Mouse (Mus musculus) pancreas, adult 10 weeks (tissue): ENCODE results near the gene Gm26558. TPM values are rescaled to one million over a fixed set of nuclear protein-coding genes. Genes with fewer than 3 reads are reported as not detected.

Source experiments
- polyA plus RNA-seq: library from polyadenylated mRNA; stranded (reverse); fragments of 350-450 nt; fragmentation: Illumina TruSeq; extraction: RNeasy Lipid Tissue Mini Kit (QIAGEN cat#74804); gene quantifications from one replicate; pipeline ENCODE4 v1.2.3, GENCODE M21; 2015; ENCODE audit warnings: low read depth, low replicate concordance; ENCODE audit not compliant: insufficient read depth

Gm26558 gene
- not detected for polyA plus RNA-seq

DNA sequence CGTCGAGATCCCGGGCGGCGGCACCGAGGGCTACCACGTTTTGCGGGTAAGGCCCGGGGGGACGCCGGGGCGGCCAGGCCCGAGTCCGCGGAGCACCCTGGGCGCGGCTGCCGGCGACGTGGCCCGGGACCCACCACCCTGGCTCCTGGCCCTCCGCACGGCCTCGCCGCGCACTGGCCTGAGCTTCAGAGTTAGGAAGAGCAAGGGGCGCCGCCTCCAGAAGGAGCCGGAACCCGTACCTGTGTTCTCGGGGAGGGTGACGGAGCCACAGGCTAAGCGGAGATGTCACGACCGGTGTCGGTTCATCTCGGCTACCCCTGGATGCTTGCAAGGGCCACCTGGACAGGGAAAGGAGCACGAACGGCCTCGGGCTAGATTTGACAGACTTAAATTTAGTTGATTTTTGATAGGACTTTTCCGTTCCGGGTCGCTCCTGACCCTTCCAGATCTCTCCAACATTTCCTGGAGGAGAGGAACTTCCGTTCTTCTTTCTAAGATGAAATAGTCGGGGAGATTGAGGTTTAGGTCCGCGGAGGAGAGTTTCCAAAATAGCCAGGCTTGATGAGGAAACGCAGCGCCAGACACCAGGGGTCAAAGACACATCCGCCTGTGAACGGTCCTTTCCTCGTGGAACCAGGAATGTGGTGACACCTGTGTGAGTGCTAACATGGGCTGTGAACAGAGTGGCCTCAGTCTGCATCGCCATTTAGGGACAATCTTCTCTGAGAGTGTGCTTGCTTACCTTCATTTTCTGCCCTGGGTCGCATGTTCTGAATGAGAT, at the start of gene Gm26558:
Gm26558 (minus strand) TSS at position 394 of the 781 bp plus-strand sequence.

DNA sequence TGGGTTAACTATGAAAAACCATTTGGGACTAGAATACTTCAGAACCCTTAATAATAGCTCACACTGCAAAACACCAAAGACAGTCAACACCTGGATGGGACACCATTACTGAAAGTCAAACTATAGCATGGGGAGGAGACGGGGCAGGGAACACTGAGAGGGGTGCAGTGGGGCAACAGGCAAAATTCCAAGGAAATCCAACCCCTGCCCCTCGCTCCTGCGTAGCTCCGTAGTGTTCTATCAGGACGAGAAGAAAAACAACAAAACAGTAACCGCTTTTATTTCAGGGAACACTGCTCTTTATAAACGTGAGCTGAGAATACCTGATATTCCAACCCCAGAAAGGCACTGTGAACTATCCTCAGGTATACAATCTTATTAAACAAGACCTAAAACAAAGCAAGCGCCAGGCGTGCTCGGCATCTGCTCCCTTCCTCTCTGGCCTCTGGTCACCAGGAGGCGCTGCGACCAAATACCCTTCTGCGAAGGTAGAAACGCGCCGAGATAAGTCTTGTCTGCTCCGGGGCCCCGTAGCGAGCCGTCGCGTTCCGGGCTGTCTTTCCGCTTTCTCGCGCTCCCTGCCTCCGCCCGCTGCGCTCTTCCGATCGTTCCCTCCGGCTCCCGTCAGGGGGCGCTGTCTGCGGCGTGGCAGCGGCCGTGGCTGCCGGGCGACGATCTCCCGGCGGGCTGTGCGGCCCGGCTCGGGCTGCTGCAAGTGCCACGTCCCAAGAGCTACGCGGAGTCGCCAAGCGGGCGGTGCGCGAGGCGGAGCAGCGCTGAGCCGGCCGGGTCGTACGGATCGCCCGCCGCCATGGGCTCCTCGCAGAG, 807 bp downstream of the Gm26558 start, which contains the start of gene Gorasp2:
Gorasp2 (plus strand) TSS at position 690 of the 828 bp plus-strand sequence.

Other genes starting within 250 kb of the Gm26558 start
- not detected for gene Sp5, start 187.2 kb downstream of the Gm26558 start, polyA plus RNA-seq
- 0.57 TPM for gene Erich2, start 153.3 kb downstream of the Gm26558 start, polyA plus RNA-seq
- 4.2 TPM for gene Gad1, start 109.0 kb downstream of the Gm26558 start, polyA plus RNA-seq
- gene Gorasp2, start 532 bp downstream of the Gm26558 start, polyA plus RNA-seq, result 57.3 TPM
- 9.1 TPM for gene Tlk1, start 163.6 kb upstream of the Gm26558 start, polyA plus RNA-seq